Mouse (Mus musculus) thymus, adult 2 months (tissue): ENCODE measurements around the gene Nrxn2. TPM values are rescaled to one million over a fixed set of nuclear protein-coding genes. Genes with fewer than 3 reads are reported as not detected.

Experiments used
- DNase-seq: peaks from one replicate; pipeline ENCODE4 v3.0.0; 2021
- H3K27ac ChIP-seq: fragments of 200-500 bp; 2 replicates; pipeline ENCODE4 v1.5.1; 2012; ENCODE audit warnings: low read length, control low read depth; ENCODE audit not compliant: control insufficient read depth, insufficient read depth
- H3K27me3 ChIP-seq: fragments of 200-500 bp; 2 replicates; pipeline ENCODE4 v1.6.1; 2012; ENCODE audit warnings: mild to moderate bottlenecking, low read length, moderate library complexity, mixed read lengths; ENCODE audit not compliant: control insufficient read depth, insufficient read depth
- H3K36me3 ChIP-seq: fragments of 200-500 bp; 2 replicates; pipeline ENCODE4 v1.6.1; 2012; ENCODE audit warnings: mild to moderate bottlenecking, low read length, moderate library complexity; ENCODE audit not compliant: control insufficient read depth, insufficient read depth
- H3K4me1 ChIP-seq: fragments of 200-500 bp; replicated peaks from 2 replicates; pipeline ENCODE4 v1.6.1; 2012; ENCODE audit warnings: low read length; ENCODE audit not compliant: control insufficient read depth, insufficient read depth
- H3K4me3 ChIP-seq: fragments of 200-500 bp; 2 replicates; pipeline ENCODE4 v1.5.1; 2012; ENCODE audit warnings: mild to moderate bottlenecking, low read length, control low read depth, moderate library complexity; ENCODE audit not compliant: control insufficient read depth, insufficient read depth
- CTCF ChIP-seq: fragments of 200-500 bp; IDR thresholded peaks from 2 replicates; pipeline ENCODE4 v1.5.1; 2012; ENCODE audit warnings: mild to moderate bottlenecking, control low read depth, low read length, moderate library complexity, borderline replicate concordance; ENCODE audit not compliant: control insufficient read depth, poor library complexity, insufficient read depth; ENCODE audit errors: extremely low read depth
- POLR2A ChIP-seq: fragments of 200-500 bp; IDR thresholded peaks from 2 replicates; pipeline ENCODE4 v1.6.1; 2012; ENCODE audit warnings: mild to moderate bottlenecking, low read length, control low read depth, moderate library complexity; ENCODE audit not compliant: control insufficient read depth, poor library complexity, insufficient read depth; ENCODE audit errors: extremely low read depth
- WGBS: fragments of 180-500 bp; shearing (Covaris S2); methylation state at CpG from one replicate; pipeline ENCODE4 v1.1.7; 2018; 5-methylcytosine and 5-hydroxymethylcytosine counted together
- polyA plus RNA-seq: library from polyadenylated mRNA; depleted of rRNA; stranded (reverse); fragments of >200 nt; gene quantifications from 2 replicates; pipeline ENCODE4 v1.2.3, GENCODE M21; 2012

The Nrxn2 gene
- polyA plus RNA-seq, 1 experiment, result 1.5 TPM

DNA sequence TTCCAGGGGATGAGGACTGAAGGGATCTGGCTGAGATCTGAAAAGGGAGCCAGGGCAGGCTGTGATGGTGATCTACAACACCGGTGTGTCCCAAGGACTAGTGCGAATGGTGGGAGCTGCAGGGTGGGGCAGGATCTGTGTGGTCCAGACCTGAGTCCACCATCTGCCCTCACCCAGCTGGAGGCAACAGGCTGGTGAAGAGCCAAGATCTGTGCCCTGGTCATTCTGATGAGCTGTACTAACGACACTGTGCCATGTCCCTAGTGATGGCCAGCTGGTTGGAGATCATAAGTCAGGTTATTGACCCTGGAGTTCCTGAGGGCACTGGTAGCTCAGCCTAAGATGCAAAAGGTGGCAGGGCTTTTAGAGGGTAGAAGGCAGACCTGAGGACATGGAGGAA, 108.9 kb downstream of the Nrxn2 start:
- no peak overlapping the region for H3K4me3 ChIP-seq
- peaks cover 12% of the 10 kb centered on the region for H3K27me3 ChIP-seq
- no peak overlapping the region for H3K27ac ChIP-seq
- DNase-seq, result no peak
- peaks cover 3% of the 10 kb centered on the region; the same call in 1 of the 2 replicates for H3K4me1 ChIP-seq
- no peaks in the 10 kb centered on the region for H3K36me3 ChIP-seq
- TF ChIP-seq POLR2A, result no peak
- no peak for TF ChIP-seq CTCF
- WGBS, result 94% methylated on average over 3 of the region's 3 CpGs

GRCm38 (mm10) chr19:6527839-6528531, 109.5 kb downstream of the Nrxn2 start:
- WGBS, result 94% methylated on average over 17 of the region's 17 CpGs
- peaks cover 3% of the 10 kb centered on the region; the same call in 1 of the 2 replicates for H3K4me1 ChIP-seq
- H3K4me3 ChIP-seq, result no peak overlapping the region
- H3K36me3 ChIP-seq, result no peaks in the 10 kb centered on the region
- no peak for DNase-seq
- no peak overlapping the region for H3K27ac ChIP-seq
- TF ChIP-seq POLR2A (no peak), CTCF (no peak)
- H3K27me3 ChIP-seq, result peaks cover 12% of the 10 kb centered on the region

DNA sequence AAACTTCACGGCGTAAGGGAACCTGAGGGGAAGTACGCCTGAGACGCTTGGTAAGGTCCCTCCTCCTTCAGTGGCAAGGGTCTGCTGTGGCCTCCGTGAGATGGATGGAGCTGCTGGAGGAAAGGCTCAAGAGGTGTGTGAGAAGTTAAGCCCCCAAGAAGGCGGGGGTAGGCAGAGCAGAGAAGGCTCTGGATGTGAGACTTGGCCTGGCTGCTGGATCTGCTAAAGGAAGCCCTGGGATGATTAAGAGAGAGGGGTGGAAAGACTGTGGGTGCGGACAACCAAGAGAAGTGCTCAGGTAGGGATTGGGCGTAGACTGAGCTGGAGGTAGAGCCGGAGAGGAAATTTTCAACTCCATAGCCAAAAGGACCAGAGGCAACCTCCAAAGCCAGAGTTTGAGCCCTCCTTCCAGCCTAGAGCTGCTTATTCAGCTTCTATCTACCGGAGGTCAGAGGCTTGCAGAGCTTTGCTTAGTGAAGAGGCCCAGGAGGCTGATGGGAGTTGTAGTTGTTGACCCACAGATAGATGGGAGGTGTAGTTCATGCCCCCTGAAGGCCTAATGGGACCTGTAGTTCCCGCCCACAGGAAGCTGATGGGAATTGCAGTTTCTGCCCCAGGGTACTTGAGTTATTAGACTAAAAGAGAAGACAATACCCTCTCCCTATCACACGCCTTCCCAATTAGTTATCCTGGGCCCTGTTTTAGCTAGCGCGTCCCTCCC, 110.9 kb downstream of the Nrxn2 start:
- no peak for TF ChIP-seq POLR2A
- TF ChIP-seq CTCF, result no peak
- H3K27me3 ChIP-seq, result peaks cover 12% of the 10 kb centered on the region
- no peak overlapping the region for H3K27ac ChIP-seq
- H3K4me1 ChIP-seq, result peaks cover 3% of the 10 kb centered on the region; the same call in 1 of the 2 replicates
- H3K4me3 ChIP-seq, result no peak overlapping the region
- WGBS, result 86% methylated on average over 14 of the region's 14 CpGs
- H3K36me3 ChIP-seq, result no peaks in the 10 kb centered on the region
- no peak for DNase-seq

DNA sequence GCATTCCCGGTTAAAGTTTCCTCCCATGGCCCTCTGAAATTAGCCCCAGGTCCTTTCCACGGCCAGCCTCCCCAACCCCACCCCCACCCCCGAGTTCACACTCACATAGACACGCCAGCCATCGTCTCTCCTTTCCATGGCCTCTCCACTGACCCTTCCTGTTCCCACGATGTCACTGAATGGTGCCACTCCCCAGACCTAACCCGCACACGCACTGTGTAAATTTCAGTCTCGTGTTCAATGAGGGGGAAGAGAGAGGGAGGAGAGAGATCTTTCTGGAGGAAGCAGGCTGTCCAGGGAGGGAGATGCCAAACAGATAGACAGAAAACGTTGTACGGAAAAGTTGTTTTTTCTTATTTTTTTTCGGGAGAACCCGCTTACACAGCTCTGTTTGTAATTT, 111.8 kb downstream of the Nrxn2 start:
- Histone ChIP-seq H3K27me3 (peaks cover 12% of the 10 kb centered on the region), H3K4me1 (peaks cover 3% of the 10 kb centered on the region; the same call in 1 of the 2 replicates), H3K27ac (no peak overlapping the region), H3K4me3 (no peak overlapping the region), H3K36me3 (no peaks in the 10 kb centered on the region)
- no peak for TF ChIP-seq CTCF
- no peak for TF ChIP-seq POLR2A
- WGBS, result 63% methylated on average over 13 of the region's 13 CpGs
- DNase-seq, result no peak

GRCm38 (mm10) chr19:6531011-6531631, 112.6 kb downstream of the Nrxn2 start:
- Histone ChIP-seq H3K4me3 (no peak overlapping the region), H3K4me1 (peaks cover 3% of the 10 kb centered on the region; the same call in 1 of the 2 replicates), H3K27me3 (peaks cover 12% of the 10 kb centered on the region), H3K27ac (no peak overlapping the region), H3K36me3 (no peaks in the 10 kb centered on the region)
- no peak for DNase-seq
- WGBS, result 2% methylated on average over 56 of the region's 56 CpGs
- no peak for TF ChIP-seq POLR2A

DNA sequence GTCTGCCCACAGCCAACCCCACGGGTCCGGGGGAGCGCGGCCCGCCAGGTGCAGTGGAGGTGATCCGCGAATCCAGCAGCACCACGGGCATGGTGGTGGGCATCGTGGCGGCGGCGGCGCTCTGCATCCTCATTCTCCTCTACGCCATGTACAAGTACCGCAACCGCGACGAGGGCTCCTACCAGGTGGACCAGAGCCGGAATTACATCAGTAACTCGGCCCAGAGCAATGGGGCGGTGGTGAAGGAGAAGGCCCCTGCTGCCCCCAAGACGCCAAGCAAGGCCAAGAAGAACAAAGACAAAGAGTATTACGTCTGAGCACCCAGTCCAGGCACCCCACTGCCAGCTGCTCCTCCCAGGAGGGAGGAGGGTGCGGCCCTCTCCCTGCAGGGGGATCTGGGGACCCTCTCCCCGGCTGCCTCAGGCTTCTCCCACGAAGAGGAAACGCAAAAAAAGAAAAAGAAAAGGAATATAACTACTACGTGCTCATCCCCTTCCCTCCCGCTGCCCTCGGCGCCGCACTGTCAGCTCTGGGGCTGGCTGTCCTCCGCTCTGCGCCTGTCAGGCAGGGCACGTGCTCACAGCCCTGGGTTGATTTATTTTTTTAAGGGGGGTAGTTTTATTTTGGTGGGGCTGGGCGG, 113.4 kb downstream of the Nrxn2 start:
- Histone ChIP-seq H3K4me3 (no peak overlapping the region), H3K27ac (no peak overlapping the region), H3K27me3 (peaks cover 12% of the 10 kb centered on the region), H3K36me3 (no peaks in the 10 kb centered on the region), H3K4me1 (peaks cover 3% of the 10 kb centered on the region; the same call in 1 of the 2 replicates)
- no peak for DNase-seq
- TF ChIP-seq CTCF (no peak), POLR2A (no peak)
- 2% methylated on average over 36 of the region's 36 CpGs for WGBS
